Mouse (Mus musculus) cerebellum, postnatal 25 days (tissue): ENCODE results near the gene Unkl.
A peak's percentile ranks its signal among the peaks of the same experiment; 100 is the strongest.

Experiments used
- DNase-seq, 2 experiments: peaks; one replicate each; pipeline ENCODE4 v3.0.0; 2021; ENCODE audit warnings: mixed read lengths in 2 of 2

The Unkl gene

DNA sequence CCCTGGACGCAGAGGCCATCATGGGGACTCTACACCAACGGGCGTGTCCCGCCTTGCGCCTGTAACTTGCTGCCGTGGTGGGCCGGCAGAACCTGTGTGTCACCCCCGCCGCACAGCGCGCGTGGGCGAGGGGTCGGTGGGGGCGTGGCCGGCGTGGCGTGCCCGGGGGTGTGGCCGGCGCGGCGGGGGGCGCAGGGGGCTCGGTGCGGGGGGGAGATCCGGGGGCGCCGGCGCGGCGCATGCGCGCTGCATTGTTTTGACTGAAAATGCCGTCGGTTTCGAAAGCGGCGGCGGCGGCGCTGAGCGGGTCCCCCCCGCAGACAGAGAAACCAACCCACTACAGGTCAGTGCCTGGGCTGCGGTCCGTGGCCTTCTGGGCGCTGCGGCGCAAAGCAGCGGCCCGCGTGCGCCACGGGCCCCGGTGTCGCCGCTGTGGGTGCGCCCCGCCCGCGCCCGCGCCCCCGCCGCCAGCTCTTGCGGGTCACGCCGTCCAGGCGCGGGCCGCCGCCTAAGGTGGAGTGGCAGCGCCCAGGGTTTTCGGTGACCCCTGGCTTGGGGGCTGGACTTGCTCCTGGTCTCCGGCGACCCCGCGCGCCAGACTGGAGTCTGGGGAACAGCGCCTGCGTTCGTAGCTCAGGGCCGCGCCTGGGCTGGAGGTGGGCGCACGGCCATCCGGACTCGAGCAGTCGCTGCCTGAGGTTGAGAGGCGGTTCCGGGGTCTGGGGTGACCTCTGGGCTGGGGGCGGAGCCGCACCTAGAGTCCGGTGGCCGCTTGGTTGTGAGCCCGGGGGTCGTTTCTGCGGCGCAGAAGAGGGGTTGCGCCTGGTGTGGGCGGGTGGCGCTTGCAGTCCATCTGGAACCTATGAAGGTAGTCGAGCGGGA lies at the start of gene Unkl:
Unkl (plus strand) TSS at position 248 of the 882 bp plus-strand sequence.
- DNase-seq, result peak; percentile 79 to 85

DNA sequence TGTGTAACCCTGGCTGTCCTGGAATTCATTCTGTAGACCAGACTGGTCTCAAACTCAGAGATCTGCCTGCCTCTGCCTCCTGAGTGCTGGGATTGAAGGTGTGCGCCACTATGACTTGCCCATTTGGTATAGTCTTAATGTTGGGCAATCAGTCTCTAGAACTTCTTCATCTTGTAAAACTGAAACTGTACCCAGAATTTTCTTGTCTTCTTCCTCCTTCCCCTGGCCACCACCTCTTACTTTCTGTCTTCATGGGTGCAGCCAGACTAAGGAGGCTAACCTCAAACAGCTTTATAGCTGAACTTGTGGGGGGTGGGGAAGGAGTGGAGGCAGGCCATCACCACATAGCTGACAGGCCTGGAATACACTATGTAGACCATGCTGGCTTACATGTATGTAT lies 49.4 kb upstream of the Unkl start:
- no peak for DNase-seq

DNA sequence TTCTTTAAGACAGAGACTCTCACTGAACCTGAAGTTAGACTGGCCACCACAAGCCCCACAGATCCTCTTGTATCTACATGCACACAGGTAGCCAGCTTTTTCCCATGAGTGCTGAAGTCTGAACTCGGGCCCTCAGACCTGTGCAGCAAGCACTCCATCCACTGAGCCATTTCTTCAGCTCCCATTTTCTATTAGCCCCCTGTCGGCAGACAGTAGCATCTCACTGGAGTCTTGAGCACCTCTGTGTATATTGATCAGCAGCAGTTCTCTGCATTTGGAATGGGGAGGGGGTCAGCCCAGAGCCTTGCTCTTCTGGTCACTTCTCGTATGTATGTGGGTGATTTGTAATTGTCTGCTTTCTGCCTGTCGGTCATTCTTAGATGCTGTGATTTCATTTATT lies 48.2 kb upstream of the Unkl start:
- no peak for DNase-seq

DNA sequence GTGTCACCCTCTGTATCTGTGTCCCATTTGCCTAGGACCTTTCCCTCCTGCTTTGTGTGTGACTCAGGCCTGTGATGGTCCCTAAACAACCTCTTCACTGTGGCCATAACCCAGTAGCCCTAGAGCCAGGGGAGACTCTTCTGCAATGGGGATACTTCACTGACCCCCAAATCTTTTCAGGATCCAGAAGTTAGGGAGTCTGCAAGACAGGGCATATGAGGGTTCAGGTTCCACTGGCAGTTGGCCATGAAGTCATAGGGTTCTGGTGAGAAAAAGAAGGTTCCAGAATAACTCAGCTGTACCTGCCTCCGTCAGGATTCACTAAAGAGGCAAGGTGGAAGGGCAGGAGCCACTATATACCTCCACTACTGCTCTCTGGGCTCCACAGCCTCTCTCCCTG lies 26.0 kb upstream of the Unkl start, which contains the start of gene Ccdc154:
Ccdc154 (plus strand) TSS at position 301 of the 400 bp plus-strand sequence.
- DNase-seq, result no peak

DNA sequence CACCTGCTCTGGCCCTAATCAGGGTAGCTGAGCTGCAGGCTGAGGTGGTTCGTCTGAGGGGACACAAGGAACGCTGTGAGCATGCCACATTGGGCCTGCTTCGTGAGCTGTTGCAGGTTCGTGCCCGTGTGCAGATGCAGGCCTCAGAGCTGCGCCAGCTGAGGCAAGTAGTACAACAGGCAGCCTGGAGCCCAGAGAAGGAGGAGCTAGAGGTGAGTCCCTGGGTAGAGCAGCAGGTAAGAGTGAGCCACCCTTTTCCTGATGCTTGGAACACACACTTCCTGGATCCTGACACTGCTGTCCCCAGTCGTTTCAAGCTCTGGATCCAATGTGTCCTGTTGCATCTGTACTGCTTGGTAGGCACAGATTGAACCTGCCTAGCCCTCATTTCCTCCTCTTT lies 24.8 kb upstream of the Unkl start:
- DNase-seq, result no peak

DNA sequence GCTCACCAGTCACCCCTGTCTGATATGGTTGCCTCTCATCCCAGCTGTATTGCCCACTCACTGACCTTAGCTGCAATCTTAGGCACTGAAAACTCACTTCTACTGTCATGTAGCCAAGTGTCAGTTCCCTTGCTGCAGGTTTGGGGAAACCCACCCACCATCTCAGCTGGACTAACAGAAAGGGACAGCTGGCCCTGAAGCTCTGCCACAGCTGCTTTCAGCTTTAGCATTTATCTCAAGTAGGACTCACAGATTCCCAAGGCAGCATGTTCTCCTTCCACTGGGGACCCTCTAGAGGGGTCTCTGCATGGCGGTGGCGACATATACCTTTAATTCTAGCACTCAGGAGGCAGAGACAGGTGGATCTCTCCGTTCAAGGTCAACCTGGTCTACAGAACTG lies 23.4 kb upstream of the Unkl start:
- no peak for DNase-seq

DNA sequence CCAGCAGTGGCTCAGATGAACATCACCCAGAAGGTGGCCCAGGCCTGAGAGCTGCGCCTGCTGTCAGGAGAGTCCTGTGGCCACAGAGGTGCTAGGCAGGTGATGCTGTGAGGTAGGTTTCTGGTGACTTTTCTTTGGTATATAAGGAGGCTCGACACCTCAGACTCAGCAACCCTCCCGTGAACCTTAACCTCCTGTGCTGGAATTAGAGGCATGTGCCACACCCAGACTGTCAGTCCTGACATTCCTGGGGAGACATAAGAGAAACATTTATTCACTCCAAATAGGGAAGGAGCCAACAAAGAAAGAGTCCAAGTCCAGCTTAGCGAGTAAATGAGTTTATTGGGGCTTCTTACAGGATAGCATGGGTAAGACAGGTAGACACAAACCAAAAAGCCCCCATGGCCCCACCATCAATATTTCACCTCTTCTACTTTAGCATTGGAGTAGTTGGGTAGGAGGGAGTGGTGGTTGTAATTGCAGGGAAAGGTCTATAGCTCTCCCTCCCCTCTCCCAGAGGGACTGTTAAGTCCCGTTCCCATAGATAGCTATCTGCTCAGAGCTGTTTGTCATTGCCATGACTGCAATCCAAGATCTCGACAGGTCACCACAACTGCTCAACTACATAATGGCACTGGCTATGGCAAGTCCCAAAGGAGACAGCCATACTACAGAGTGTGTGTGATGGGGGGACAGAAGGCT lies 22.1 kb upstream of the Unkl start:
- no peak for DNase-seq

DNA sequence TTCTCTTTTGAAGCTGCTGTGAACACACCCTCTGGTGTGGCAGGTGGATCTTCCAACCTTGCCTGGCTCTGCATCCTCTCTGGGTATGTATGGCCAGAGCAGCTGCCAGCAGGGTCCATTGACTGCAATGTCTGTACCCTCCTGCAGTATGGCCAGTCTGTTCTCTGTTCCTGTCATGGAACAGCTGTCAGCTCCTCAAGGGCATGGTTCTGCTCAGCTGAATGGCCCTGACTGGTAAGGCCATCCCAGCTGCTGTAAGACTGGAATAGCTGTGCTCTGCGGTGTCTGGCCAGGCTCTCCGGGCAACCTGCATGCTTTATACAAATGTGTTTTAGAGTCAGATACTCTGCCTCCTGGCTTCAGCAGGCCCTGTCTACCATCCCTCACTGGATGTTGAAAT lies 18.5 kb upstream of the Unkl start:
- no peak for DNase-seq

DNA sequence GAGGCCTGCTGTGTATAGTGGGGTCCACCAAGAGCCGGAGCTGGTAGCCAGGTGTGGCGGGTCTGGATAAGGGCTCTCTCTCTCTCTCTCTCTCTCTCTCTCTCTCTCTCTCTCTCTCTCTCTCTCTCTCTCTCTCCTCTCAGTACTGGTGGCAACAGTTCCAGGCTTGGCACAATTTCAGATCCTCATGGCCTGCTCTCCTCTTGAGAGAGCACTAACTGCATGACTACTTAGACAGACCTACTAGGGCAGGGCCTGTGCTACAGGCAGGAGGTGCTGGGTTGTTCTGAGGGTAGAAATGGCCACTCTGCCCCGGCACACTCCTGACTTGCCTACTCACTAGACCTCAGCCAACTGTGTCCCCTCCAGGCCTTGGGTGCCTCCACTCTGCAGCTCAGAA lies 15.6 kb upstream of the Unkl start:
- no peak for DNase-seq

DNA sequence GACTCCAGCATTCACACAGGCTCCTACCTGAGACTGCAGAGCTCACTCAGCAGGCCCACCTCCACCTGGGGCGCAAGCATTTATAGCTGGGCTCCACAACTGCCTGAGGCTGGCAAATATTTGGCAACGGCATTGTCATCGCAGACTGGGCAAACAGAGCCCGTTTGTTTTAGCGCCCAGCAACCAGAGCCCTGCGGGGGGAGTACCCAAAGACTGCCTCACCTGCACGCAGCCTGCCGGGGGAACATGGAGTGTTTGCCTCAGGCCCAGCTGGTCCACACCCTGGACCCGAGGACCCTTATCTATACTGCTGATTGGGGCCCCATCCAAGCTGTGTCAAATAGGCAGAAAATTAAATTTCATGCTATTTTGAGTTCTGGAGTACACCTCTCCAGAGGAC lies 12.8 kb upstream of the Unkl start, which contains the start of gene Gm38655:
Gm38655 (minus strand) TSS at position 61 of the 400 bp plus-strand sequence.
- DNase-seq, result no peak

DNA sequence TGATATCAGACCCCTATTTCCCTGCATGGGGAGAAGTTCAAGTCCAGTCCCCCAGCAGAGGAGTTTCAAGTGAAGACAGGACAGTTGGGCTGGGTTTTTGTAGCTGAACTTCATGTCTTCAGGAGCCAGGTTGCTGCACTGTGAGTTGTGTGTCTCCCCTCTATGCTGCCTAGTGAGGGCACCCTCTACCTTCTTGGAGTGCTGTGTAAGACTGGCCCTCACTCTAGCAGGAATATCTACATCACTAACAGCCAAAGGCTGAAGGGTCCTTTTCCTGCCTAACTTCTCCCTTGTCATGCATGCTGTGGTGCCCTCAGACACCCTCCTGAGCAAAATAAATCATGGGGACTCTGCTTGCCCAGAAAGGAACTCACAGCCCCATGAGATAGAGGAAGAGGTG lies 5.0 kb upstream of the Unkl start:
- DNase-seq, result no peak

DNA sequence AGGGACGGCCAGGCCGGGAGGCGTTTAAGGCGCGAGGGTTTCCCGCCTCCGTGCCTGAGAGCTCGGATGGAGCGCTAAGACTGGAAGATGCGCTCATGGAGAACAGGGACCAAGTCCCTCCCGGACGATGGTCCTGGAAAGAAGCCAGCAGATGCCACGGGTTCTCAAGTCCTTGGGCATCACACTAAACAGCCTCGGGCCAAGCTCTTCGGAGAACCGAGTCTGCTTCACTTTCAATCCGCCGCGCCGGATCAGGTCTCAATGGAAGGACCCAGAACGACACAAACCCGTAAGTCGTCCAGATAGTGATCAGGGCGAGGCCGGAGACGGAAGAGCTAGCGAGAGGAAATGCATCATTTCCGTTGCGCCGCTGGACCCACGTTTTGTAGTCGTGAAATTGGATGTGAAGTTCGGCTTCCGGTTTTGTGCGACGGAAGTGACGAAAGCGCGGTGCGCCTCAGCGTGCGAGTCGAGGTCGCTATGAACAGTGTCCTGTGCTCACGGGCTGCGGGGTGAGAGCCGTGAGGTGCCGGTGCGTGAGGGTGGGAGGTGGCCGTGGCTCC lies 4.0 kb upstream of the Unkl start, which contains the start of gene BC003965:
BC003965 (plus strand) TSS at position 426 of the 563 bp plus-strand sequence.
- DNase-seq, result peak; percentile 99 to 100

DNA sequence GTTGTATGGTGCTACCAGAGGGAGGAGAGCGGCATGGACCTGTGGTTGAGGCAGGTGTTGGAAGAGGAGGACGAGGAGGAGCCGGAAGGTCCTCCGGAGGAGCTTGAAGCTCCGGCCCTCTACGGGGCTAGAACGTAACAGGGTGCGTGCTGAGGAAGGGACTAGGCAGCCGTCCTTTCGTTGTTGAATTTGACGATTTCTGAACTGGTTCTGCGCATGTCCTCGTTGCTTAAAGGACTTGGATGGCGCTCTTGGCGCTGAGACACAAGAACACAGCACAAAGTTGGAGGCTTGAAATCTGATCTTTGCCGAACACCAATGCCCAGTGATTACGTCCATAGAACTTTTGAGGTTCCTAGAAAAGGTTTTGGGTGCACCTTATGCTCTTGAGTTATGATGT lies 3.2 kb upstream of the Unkl start:
- no peak for DNase-seq

DNA sequence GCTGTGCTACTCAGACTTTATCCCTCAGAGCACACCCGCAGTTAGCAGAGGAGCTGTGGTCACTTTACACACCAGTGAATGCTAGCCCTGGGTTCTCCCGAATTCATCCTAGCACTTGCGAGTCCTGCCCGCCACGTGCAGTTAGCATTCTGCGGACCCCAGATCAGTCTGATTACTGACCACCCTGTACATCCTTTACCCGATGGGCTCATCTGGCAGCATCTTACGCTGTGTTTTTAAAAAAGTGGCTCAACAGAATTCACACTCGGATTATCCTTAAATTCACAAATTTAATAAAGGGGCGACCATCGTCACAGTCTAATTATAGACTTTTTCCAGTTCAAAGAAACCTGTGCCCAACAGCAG lies 430 bp upstream of the Unkl start:
- DNase-seq, result no peak

DNA sequence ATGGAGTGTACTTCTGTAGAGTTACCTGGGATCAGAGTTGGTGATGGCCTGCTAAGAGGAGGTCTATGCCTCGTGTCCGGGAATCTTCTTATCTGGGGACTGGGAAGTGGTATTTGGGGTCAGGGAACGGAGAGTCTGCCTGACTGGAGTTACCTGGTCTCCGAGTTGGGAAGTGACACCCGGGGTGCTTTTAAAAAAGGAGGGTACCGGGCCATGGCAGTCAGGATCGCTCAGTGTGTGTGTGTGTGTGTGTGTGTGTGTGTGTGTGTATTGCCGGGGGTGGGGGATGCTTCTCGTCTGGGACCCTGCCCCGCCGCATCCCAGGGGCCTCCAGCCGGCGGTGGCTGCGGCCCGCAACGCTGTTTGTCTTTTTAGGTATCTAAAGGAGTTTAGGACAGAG lies 894 bp downstream of the Unkl start:
- DNase-seq, result peak in 1 of 2 experiments; percentile 25

DNA sequence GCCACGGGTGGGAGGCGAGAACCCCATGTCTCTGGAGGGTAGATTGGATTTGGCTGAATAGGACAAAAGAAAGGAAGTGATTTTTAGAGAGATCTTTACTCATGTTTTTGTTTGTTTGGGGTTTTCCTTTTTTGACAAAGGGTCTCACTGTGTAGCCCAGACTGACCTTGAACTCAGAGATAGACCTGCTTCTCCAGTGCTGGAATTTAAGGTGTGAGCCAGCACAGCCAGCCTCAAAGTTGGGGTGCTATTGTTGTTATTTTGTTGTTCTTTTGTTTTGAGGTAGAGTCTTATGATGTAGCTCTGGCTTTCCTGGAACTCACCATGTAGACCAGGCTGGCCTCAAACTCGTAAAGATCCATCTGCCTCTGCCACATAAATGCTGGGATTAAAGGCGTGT lies 14.2 kb downstream of the Unkl start:
- no peak for DNase-seq

DNA sequence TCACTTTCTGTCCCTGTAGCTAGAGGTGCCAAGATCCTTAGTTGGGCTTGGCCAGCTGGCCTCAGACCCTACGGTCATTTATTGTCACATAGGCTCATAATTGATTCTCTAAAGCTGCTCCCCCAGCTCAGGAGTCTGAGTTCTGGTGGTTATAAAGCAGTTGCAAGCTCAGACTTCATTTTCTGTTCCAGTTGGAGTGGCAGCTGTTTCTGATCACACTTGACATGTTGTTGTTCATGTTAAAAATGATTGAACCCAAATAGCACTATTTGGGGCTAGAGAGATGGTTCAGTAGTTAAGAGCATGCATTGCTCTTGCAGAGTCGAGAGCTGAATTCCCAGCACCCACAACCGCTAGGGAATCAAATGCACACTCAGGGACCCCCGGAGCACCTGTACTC lies 21.8 kb downstream of the Unkl start:
- no peak for DNase-seq

DNA sequence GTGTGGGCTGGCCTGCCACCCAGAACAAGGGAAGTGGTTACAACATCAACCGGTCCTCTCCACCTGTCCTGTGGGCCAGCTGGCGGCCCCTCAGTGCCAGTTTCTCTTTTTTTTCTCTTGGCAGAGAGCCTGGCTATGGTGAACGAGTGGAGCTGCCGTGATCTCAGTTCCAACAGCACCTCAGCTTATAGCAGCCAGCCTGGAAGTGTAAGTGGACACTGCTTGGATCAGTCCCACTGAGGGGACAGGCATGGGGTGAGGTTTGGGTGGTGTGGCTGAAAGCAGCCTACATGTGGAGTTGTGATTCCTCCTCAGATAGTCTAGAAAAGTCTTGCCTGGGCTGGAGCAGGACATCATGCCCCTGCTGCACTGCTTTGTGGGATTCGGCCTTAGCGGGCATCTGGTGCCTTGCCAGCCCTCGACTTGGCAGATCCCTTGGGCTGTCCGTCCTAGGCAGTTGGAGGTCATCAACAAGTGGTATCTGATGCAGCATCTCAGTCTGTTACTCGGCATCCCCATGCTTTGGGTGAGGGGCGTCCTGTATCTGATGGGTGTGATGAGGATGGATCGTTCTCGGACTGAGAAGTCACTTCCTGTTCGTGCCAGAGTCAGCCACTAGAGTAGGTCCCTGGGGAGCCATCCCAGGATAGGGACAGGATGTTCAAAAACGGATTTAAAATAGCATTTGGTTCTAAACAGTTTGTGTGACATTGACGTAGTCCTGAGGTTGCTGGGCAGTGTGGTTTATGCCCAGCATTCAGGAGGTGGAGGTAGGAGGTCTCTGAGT lies 22.7 kb downstream of the Unkl start:
- DNase-seq, result peak; percentile 84 to 85

DNA sequence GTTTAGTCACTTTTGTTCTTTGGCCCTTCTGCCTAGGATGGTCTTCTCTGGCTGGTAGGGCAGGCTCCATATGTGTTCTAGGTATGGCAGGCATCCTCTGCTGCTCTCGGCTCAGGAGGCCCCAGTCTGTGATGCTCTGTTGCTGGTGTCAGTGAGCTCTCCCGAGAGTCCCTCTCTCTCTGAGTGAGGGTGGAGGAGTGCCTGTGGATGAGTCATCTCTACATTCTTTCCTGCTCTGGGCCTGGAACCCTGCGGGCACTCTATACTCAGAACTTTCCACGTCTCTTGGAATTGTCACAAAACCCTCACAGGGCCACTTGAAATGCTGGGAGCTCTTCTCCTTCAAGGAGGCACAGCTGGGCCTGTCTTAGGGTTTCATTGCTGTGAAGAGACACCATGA lies 23.5 kb downstream of the Unkl start:
- peak in 1 of 2 experiments; percentile 30 for DNase-seq

DNA sequence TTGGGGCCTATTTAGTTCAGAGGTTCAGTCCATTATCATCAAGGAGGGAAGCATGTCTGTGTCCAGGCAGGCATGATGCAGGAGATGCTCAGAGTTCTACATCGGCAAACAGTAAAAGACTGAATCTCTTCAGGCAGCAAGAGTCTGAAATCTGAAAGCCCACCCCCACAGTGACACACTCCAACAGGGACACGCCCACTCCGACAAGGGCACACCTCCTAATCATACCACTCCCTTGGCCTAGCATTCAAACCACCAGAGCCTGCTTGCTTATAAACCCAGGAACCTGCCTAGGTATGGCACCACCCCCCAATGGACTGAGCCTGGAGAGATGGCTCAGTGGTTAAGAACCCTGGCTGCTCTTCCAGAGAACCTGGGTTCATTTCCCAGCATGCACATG lies 27.2 kb downstream of the Unkl start:
- no peak for DNase-seq

DNA sequence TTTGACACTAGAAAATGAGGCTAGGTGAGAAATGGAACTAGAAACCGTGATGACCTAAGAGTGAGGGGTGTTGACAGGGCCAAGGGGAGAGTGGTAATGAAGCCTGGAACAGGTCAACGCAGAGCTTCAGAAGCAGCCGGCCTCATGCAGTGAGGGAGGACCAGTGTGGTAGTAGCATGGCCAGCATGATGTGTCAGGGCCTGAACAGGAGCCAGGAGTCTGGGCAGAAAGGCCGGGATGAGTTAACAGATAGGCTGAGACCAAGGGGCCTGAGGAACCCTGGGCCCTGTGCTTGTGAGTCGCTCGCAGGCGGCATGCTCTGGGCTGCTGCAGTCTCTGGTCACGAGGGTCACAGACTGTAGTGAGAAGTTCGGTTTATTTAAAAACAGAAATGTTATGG lies 30.8 kb downstream of the Unkl start:
- peak; percentile 59 to 71 for DNase-seq

DNA sequence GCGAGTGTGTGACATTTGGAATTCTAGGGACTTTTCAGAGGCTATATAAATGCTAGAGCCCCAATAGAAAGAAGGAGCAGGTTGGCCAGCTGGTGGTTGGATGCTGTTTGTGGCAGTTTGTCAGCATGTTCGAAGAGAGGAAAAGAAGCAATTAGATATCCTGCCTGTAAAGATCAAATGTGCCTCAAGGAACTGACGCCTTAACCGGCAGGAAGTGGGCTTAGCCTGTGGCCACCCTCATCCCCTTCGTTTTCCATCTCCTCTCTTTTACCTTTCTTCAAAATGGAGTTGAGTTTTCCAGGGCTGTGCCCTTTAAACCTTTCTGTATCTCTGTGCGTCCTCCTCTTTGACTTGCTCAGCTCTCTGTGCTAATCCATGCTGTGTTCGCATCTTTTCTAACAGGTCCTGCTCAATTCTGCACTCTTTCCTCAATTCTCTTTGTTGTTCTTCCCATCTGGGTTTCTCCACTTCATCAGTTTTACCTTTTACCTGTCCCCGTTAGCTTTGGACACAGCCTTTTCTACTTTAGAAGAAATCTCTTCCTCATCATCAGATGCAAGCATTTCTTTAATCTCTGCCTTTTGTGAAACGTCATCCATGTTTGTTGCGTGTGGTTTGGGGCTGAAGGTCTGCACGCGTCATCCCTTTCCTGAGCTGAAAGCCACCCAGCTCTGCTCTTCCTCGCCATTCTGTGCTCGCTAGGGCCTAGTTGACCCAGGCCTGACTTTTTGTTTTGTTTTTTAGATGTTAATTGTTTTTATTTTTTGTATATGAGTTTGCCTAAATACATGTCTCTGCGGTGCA lies 31.5 kb downstream of the Unkl start:
- no peak for DNase-seq
